Mouse (Mus musculus) stomach, postnatal 0 days (tissue): Measurements from ENCODE around the gene Llph. TPM values are rescaled to one million over a fixed set of nuclear protein-coding genes. Genes with fewer than 3 reads are reported as not detected.

Experiments used
- ATAC-seq: fragments of 200-750 bp; cut with Nextera tagmentation; 2 replicates; pipeline ENCODE4 v1.8.0; 2017; ENCODE audit not compliant: low FRiP score, low TSS enrichment
- DNase-seq: peaks from one replicate; pipeline ENCODE4 v3.0.0-alpha.2; 2016; ENCODE audit warnings: low spot score
- H3K27ac ChIP-seq: fragments of 300-500 bp; sonication (generic); replicated peaks from 2 replicates; pipeline ENCODE4 v1.5.1; 2014; ENCODE audit warnings: mild to moderate bottlenecking, control low read depth
- H3K27me3 ChIP-seq: fragments of 300-500 bp; sonication (generic); 2 replicates; pipeline ENCODE4 v1.6.1; 2014; ENCODE audit warnings: low read length; ENCODE audit not compliant: control insufficient read depth, insufficient read depth
- H3K36me3 ChIP-seq: fragments of 300-500 bp; sonication (generic); 2 replicates; pipeline ENCODE4 v1.6.1; 2014; ENCODE audit warnings: low read length, mixed read lengths; ENCODE audit not compliant: control insufficient read depth, insufficient read depth
- H3K4me1 ChIP-seq: fragments of 300-500 bp; sonication (generic); replicated peaks from 2 replicates; pipeline ENCODE4 v1.6.1; 2014; ENCODE audit warnings: antibody characterized with exemption; ENCODE audit not compliant: control insufficient read depth, insufficient read depth
- H3K4me2 ChIP-seq: fragments of 300-500 bp; sonication (generic); replicated peaks from 2 replicates; pipeline ENCODE4 v1.6.1; 2014; ENCODE audit warnings: low read depth, mild to moderate bottlenecking, control low read depth, moderate library complexity
- H3K4me3 ChIP-seq: fragments of 300-500 bp; sonication (generic); 2 replicates; pipeline ENCODE4 v1.5.1; 2014; ENCODE audit warnings: low read depth, low read length, control low read depth
- H3K9ac ChIP-seq: fragments of 300-500 bp; sonication (generic); 2 replicates; pipeline ENCODE4 v1.6.1; 2014; ENCODE audit warnings: mild to moderate bottlenecking, low read length, control low read depth, mixed read lengths
- H3K9me3 ChIP-seq: fragments of 300-500 bp; sonication (generic); 2 replicates; pipeline ENCODE4 v1.6.1; 2016; ENCODE audit warnings: low read length; ENCODE audit not compliant: control insufficient read depth
- CTCF ChIP-seq: IDR thresholded peaks from 2 replicates; pipeline ENCODE4 v1.5.1; 2016; ENCODE audit warnings: antibody characterized with exemption, low read depth, mild to moderate bottlenecking, moderate library complexity
- EP300 ChIP-seq: optimal IDR thresholded peaks from 2 replicates; pipeline ENCODE3; 2016; ENCODE audit warnings: antibody characterized with exemption
- WGBS: fragments of 180-500 bp; shearing (Covaris S2); extraction: QIAGEN DNeasy Blood & Tissue Kit; methylation state at CpG from one replicate; pipeline ENCODE4 v1.1.7; 2014; 5-methylcytosine and 5-hydroxymethylcytosine counted together
- polyA plus RNA-seq: library from polyadenylated mRNA; unstranded; fragments of >200 nt; fragmentation: Nextera tagmentation; extraction: Ambion mirVana; gene quantifications from 2 replicates; pipeline ENCODE4 v1.2.1, GENCODE M21; 2015

Llph gene
- polyA plus RNA-seq, 1 experiment from 2014 or later: 47.5 TPM

DNA sequence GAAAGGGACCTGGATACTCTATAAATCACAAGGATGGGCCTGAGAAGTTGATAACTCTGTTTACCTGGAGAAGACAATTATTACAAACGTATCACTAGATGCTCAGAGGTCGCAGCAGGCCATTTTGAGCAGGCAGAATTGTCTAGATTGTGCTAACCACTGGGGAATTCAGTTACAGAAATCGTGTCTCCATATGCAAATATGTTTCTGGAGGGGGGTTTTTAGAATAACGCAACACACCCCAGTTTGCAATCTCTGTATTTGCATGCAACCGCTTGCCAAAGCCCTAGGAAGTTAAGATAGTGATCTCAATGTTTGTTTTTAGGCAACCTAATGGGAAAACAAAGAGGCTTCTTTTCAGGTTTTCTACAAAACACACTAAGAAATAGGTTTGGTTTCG is 35.7 kb upstream of the Llph start:
- Histone ChIP-seq H3K4me1 (no peaks in the 10 kb centered on the region), H3K4me2 (no peak overlapping the region), H3K36me3 (no peaks in the 10 kb centered on the region), H3K9ac (no peak overlapping the region), H3K4me3 (no peak overlapping the region), H3K27me3 (no peaks in the 10 kb centered on the region), H3K27ac (no peak overlapping the region), H3K9me3 (no peaks in the 10 kb centered on the region)
- TF ChIP-seq CTCF: no peak
- ATAC-seq (no peak), DNase-seq (no peak)
- 81% methylated on average over 6 of the region's 6 CpGs for WGBS

DNA sequence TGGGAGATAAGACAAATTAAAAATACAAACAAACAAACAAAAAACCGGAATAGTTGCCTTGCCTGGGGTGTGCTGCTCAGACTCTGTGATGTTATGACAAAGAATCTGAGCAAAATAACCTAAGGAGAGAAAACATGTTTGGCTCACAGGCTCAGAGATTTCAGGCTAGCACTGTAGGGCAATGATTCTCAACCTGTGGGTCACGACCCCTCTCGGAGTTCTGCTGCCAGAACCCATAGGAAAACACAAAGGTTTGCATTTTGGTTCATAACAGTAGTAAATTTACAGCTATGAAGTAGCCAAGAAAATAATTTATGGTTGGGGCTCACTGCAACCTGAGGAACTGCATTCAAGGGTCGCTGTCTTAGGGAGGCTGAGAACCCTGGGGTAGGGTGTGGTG is 34.6 kb upstream of the Llph start:
- TF ChIP-seq CTCF (no peak), EP300 (no peak)
- Histone ChIP-seq H3K9me3 (no peaks in the 10 kb centered on the region), H3K4me2 (no peak overlapping the region), H3K4me3 (no peak overlapping the region), H3K27ac (no peak overlapping the region), H3K4me1 (no peaks in the 10 kb centered on the region), H3K9ac (no peak overlapping the region), H3K27me3 (no peaks in the 10 kb centered on the region), H3K36me3 (no peaks in the 10 kb centered on the region)
- ATAC-seq (no peak), DNase-seq (no peak)
- WGBS: 83% methylated on average over 4 of the region's 4 CpGs

DNA sequence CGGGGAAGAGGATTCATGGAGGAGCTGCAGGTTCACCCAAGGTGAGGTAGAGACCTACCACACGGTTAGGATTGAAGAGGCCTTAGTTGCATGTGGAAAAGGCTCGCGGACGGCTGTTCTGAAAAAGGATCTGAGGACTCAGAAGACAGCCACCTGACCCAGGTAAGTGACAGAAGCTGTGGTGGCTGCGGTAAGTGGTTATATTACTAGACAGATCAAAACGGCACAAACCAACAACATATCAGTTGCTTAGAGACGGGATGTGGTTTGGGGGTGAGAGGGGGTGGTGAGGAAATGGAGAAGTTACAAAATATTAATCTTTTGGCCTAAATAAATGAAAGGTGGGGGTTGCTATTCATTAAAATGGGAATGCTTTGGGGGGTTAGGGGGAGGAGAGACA is 33.6 kb upstream of the Llph start:
- Histone ChIP-seq H3K9me3 (no peaks in the 10 kb centered on the region), H3K4me1 (no peaks in the 10 kb centered on the region), H3K27me3 (no peaks in the 10 kb centered on the region), H3K4me2 (no peak overlapping the region), H3K27ac (no peak overlapping the region), H3K9ac (no peak overlapping the region), H3K36me3 (no peaks in the 10 kb centered on the region), H3K4me3 (no peak overlapping the region)
- DNase-seq (no peak), ATAC-seq (no peak)
- no peak for TF ChIP-seq EP300
- no peak for TF ChIP-seq CTCF
- WGBS: 90% methylated on average over 8 of the region's 8 CpGs

DNA sequence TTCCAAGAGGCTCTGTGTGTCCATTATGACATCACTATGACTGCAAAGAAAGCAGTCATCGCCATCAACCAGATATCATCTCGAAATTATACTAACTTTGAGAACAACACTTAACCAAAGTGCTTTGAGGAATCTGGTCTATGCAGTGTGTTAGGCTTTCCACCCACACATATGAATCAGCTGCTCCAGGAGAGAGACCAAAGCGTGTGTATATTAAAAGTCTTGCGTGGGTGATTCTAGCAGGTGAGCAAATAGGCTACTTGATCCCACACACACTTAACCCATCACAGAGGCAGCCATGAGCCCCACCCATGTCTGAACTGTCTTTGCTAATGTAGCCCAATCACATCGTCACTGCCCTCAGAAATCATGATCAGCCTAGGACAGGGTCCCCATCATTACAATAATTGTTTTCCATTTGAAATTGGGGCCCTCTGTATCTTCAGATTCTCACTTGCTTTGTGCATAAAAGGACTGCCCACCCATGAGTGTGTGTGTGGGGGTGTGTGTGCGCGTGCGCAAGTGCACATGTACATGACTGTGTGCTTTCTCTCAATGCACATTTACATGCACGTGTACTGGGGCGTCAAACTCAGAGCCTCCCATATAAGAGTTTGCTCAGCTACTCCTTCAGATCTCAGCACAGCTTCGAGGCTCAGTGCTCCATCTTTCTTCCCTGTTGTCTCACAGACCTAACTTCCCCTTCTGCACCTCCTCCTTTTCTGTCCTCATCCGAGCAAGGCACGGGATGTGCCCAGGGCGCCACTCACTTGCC is 29.6 kb upstream of the Llph start:
- ATAC-seq: no peak
- WGBS: 70% methylated on average over 14 of the region's 14 CpGs
- Histone ChIP-seq H3K9ac (no peak overlapping the region), H3K9me3 (no peaks in the 10 kb centered on the region), H3K27me3 (no peaks in the 10 kb centered on the region), H3K4me2 (no peak overlapping the region), H3K27ac (no peak overlapping the region), H3K36me3 (no peaks in the 10 kb centered on the region), H3K4me3 (no peak overlapping the region), H3K4me1 (no peaks in the 10 kb centered on the region)
- DNase-seq: no peak
- TF ChIP-seq CTCF (no peak), EP300 (no peak)

DNA sequence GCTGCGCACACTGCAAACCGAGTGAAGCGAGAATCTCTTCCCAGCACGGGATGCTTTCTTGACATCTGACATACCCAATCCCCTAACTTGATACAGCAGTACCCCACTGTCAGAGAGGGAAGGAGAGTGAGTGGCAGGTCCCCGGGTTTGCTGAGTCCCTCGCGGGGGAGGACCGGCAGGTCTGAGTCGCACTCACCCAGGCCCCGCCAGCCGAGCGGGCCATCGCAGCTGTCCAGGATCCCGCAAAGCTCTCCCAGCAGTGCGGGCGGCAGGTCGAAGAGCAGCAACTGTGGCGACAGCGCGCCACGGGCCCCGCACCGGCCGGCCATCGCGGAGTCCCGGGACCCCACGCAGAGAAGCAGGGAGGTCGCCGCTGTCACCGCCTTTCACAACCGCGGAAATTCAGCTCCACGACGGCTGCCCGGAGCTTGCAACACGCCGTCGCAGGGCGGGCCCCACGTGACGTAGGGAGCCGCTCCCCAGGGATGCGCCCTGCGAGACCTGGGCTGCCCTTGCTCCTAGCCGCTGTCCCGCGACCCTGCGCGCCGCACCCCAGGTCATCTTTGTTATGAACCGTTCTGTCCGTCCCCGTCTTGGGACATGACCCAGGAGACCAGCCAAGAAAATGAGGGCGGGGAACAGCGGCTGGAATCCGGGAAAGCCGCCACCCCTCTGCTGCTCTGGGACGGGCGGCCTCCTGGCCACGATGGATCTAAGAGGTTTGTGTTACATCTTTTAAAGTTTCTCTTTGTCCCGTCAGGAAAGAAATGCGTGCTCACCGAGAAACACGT is 25.5 kb upstream of the Llph start, which contains the start of gene Tmbim4:
TSS of gene Tmbim4 (plus strand) at position 460 of the 791 bp plus-strand sequence.
- Histone ChIP-seq H3K27ac (peak within 1 kb of the TSS; percentile 58), H3K4me1 (no peaks in the 10 kb centered on the region), H3K4me2 (peak within 1 kb of the TSS; percentile 83), H3K9me3 (no peaks in the 10 kb centered on the region), H3K4me3 (peak within 1 kb of the TSS; percentile 55), H3K9ac (peak within 1 kb of the TSS; percentile 57), H3K36me3 (no peaks in the 10 kb centered on the region), H3K27me3 (no peaks in the 10 kb centered on the region)
- TF ChIP-seq CTCF: no peak
- no peak for TF ChIP-seq EP300
- WGBS: 1% methylated on average over 59 of the region's 65 CpGs
- DNase-seq (peak; percentile 70), ATAC-seq (peak; percentile 81)

DNA sequence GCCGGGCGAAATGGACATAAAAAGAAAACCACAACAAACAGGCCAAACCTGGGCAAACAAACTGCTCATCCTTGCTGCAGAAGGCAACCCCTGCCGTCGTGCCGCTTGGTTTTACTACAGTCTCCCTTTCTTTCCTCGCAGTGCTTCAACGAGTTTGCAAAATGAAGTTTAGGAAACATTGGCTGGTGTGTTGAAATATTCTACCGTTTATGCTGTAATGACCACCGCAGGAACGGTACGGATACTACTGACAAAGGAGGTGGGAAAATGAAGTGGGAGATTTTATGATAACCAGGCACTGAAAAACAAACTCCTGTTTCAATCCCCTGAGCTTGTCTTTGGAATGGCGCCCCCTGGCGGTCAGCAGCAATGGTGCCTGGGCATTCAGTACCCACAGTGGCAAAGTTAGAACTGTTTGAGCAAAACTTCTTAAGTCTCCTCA is 24.9 kb upstream of the Llph start, which contains the start of gene Irak3:
TSS of gene Irak3 (minus strand) at position 170 of the 442 bp plus-strand sequence.
- Histone ChIP-seq H3K4me2 (peak within 1 kb of the TSS; percentile 83), H3K27ac (peak within 1 kb of the TSS; percentile 58), H3K4me3 (peak within 1 kb of the TSS; percentile 55), H3K36me3 (no peaks in the 10 kb centered on the region), H3K4me1 (no peaks in the 10 kb centered on the region), H3K9me3 (no peaks in the 10 kb centered on the region), H3K9ac (peak within 1 kb of the TSS; percentile 57), H3K27me3 (no peaks in the 10 kb centered on the region)
- 2% methylated on average over 13 of the region's 13 CpGs for WGBS
- TF ChIP-seq CTCF (peak; percentile 96), EP300 (no peak)
- peak; percentile 82 for DNase-seq
- peak; percentile 67 for ATAC-seq
